Mouse (Mus musculus): Measurements from ENCODE around the gene Slc5a4b.

GRCm38 (mm10) chr10:76096580-76096979 lies 14.2 kb downstream of the Slc5a4b start:
- TF ChIP-seq GATA1 (IDR thresholded peaks at IDR 0.05; ENCODE audit: borderline replicate concordance, low read length), result no peak
- TF ChIP-seq FLI1 (IDR thresholded peaks at IDR 0.05; ENCODE audit: low read length), result no peak

Data from megakaryocyte, embryonic 14.5 days (primary cell).